Mouse (Mus musculus) frontal cortex, postnatal 10 days (tissue): ENCODE data around the gene Klhl7.

Experiments used
- DNase-seq, 2 experiments: peaks; one replicate each; pipeline ENCODE4 v3.0.0; 2022; ENCODE audit warnings: low spot score in 2 of 2, mixed read lengths in 1 of 2

Gene Klhl7

DNA sequence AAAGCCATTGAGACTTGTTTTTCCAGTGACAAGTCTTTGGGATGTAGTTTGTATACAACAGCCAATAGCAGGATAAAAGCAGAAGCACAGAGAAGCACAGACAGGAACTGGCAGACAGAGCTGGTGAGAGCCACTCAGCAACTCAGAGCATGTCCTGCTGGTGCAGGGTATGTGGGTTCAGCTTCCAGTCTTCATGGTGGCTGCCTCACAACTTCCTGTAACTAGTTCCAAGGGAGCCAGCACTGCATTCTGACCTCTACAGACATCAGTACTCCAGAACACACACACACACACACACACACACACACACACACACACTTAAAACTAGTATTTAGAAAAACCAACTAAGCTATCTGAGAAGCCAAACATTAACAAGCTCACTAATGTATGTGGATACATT lies 71.7 kb downstream of the Klhl7 start:
- no peak for DNase-seq

- no peak for DNase-seq
Measured at GRCm38 (mm10) chr5:24181514-24182295, 81.3 kb downstream of the Klhl7 start.

DNA sequence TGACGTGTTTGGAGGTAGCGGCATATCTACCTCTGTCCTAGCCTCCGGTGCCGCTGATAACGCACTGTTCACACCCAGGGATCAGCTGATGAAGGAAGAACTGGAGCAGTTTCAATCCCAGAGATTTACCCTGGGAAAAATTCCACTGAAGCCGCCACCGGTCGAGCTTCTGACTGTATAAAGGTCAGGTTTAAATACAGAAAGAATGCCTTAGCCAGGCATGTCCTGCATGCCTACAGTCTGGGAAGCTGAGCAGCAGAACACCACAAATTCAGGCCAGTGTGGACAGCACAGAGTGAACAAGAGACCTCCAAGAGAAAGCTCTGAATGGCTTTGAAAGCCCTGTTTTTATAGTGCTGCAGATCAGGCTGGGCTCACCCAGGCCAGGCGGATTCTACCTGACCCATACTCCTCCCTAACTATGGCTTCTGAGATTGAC lies 81.9 kb downstream of the Klhl7 start:
- no peak for DNase-seq

DNA sequence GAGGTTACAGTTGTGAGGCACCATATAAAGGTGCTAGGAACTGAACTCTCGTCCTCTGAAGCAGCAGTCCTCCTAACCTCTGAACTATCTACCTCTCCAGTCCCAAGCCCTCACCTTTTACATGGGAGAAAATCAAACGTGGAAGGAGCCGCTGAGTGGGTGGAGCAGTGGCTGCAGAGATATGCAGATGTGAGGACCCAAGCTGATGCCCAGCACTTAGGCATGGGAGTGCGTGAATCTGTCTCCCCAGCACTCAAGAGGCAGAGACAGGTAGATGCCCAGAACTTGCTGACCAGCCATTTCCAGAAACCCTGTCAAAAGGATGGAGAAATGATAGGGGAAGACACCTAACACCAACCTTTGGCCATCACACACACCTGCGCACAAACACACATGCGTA lies 82.7 kb downstream of the Klhl7 start:
- no peak for DNase-seq

- DNase-seq = no peak
Measured at GRCm38 (mm10) chr5:24184011-24184410, 83.6 kb downstream of the Klhl7 start.

- no peak for DNase-seq
Measured at GRCm38 (mm10) chr5:24188476-24188875, 88.1 kb downstream of the Klhl7 start.

DNA sequence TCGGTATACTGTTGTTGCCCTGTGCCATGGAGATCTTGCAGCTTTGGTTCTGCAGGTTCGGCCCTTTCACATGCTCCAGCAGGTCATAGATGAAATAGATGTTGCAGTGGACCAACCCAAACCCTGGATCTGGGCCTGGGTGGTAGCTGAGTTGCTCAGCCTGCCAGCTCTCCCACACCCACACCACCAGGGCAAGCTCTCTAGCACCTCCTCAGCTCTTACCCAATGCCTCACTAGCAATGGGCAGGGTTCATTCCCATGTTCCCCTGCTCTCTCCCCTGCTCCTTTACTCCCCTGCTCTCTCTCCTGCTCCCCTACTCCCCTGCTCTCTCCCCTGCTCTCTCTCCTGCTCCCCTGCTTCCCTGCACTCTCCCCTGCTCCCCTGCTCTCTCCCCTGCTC lies 91.4 kb downstream of the Klhl7 start:
- no peak for DNase-seq

GRCm38 (mm10) chr5:24201006-24201405 lies 100.6 kb downstream of the Klhl7 start:
- no peak for DNase-seq

- peak; percentile 18 to 66 for DNase-seq
Measured at GRCm38 (mm10) chr5:24202492-24202891, 102.1 kb downstream of the Klhl7 start.

GRCm38 (mm10) chr5:24203266-24203665 lies 102.9 kb downstream of the Klhl7 start:
- DNase-seq = no peak

DNA sequence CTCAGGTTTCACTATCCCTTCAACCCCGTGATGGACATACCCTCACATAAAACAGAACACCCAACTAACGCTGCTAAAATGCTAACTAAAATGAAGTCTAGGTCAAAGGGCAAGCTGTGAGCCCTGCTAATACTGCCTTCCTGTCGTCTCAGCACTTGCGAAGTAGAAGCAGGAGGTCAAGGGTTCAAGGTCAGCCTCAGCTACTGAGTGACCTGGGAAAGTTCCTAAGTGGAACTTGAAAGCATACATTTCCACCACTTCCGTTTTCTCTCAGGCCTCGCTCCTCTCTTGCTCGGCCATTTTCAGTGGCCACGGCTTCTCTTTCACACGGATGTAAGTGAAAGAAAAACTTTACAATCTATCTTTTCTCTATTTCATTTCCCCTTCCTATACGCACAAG lies 107.6 kb downstream of the Klhl7 start:
- no peak for DNase-seq

GRCm38 (mm10) chr5:24208505-24208904 lies 108.1 kb downstream of the Klhl7 start:
- DNase-seq = no peak
